Mouse (Mus musculus) CD4-positive, CD25-positive, alpha-beta regulatory T cell, adult 2 months (primary cell): ENCODE measurements at regions not wholly inside any gene's neighbourhood (a gene's known extent, or its start where the extent isn't known, plus 50 kb on each side); places are given as distances from the start of the nearest gene placed in this dataset.

Experiments
- DNase-seq: peaks from one replicate; pipeline ENCODE4 v3.0.0-alpha.2; 2012; ENCODE audit warnings: low read depth, low spot score

DNA sequence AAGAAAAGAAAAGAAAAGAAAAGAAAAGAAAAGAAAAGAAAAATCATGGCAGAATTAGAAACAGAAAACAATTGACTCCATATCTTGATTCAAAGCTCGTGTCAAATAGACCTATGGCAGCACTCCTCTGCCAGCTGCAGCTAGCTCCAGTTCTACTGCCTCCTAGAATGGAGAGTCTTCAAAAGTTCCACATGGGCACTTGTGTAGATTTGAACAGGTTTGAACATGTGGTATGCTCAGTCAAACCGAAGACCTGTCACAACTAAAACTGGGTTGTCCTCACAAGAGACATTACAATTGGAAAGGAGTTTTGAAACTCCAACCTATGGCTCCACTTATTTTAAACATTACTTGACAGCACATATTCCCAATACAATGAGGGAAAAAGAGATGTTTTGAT, 355.6 kb upstream of the Atp2b1 start:
- no peak for DNase-seq

DNA sequence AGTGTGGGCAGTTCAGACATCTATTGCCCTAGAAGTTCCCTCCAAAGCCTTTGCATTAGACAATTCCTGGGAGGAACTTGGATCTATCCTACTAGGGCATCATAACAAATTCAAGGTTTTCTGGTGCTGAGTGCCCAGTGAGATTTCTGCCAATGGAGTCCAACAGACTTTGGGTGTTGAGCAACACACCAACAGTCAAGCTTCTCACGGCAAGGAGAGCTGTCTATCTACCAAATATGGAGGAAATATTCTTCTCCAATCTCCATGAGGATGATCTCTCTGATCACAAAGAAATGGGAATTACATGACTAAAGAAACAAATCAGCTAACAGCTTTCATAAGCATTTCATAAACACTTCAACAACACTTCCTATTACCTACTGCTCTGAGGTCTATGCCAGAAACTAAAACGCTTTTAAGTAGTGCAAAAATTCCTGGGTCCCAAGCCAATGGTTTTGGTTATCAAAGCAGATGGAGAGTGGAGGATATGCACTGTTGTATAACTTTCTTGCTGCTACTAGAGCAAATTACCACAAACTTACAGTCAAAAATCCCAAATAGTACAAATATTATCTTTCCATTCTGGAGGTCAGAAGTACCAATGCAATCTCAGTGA, 351.8 kb upstream of the Atp2b1 start:
- no peak for DNase-seq

DNA sequence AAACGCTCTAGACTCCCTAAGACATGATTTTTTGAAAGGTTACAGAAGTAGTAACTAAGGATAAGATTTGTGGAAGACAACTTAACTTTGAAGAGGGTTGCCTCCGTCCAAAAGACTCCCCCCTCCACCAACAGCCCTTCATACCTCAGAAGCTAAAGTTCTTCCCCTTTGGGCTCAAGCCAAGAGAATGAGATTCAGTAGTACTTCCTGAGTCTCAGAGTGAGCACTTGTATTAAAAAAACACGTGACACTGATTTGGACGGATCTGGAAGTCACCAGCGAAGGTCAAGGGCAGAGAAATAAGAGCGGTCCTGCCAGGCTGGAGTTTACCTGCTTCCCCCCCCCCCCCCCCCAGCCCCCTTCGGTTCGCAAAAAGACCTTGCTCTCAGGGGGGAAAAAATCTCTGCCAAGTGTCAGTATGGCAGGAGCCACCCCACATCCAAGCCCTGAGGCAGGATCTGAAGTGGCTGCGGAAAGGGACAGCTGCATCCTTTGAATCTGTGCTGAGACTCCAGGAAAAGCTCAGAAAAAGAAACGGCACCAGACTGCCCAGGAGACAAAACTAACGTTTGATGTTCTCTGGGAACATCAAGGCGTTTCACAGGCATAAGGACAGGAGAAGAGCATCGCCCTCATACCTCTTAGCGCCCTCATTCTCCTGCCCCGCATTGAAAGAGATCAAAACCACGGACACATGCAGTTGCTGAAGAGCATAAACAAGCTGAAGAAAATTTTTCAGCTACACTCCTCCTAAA, 341.2 kb upstream of the Atp2b1 start:
- no peak for DNase-seq

DNA sequence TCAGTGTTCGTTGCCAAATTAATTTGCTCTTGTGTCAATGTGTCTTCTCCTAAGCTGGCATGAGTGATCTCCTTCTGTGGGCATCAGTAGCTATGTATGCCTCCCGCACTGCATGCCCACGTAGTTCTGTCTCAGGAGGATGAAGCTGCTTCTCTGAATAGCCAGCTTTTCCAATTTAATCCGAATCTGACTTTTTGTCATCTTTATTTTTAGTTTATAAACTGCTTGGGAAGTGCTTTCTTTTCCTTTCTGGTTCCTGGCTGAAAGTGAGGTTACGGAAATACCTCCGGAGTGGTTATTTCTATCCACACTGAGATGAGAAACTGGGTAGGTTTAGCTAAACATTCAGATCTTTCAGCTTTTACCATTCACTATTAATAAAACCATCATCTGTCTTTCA, 337.2 kb upstream of the Atp2b1 start:
- DNase-seq, result no peak

DNA sequence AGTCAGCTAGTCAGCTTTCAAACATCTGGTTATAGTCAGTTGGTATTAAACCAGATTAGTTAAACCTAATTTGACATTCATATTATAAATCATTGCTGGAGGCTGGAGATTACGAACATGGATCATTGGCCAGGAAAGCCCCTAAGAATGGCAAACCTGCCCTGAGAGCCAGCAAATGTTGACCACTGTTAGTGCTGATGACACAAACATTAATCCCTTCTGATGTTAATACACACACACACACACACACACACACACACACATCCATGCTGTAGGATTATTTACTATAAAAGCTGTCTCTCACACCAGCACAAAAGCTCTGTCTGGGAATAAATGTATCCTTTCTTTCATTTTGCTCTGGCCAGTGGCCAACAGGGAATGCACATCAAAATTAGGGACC, 329.4 kb upstream of the Atp2b1 start:
- DNase-seq, result no peak

DNA sequence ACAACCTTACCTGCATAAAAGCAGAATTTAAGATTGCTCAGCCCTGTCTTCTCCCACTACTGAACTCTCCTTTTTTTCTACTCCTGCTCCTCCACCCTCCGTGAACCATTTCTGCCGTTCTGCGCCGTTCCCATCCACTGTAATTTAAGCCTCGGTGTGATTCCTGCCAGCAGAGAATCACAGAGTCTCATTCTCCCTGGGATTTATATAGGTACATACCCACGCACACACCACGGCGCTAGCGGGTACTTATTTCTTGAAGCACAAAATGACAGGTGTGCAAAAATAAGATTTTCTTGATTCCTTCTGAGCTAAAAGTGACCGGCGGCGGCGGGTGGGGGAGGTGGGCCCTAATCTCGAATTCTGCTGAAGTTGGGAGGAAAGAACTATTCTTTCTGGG, 324.5 kb upstream of the Atp2b1 start:
- no peak for DNase-seq

DNA sequence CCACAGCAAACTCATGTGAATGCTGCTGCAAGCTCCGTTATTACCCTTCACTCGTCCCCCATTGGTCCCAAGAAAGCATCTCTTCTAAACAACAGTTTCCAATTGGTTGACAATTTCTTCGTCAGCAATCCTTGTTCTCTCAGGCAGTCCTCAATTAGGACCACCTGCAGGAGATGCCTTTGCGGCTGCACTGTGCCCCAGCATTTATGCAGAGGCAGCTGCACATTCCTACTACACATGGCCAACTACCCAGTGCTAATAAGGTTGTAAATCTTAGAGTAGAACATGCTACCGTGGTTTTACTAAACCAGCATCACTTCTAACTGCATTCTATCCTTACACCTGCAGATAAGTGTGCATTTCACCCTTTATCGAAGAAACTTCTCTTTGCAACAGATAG, 322.1 kb upstream of the Atp2b1 start:
- DNase-seq, result no peak

DNA sequence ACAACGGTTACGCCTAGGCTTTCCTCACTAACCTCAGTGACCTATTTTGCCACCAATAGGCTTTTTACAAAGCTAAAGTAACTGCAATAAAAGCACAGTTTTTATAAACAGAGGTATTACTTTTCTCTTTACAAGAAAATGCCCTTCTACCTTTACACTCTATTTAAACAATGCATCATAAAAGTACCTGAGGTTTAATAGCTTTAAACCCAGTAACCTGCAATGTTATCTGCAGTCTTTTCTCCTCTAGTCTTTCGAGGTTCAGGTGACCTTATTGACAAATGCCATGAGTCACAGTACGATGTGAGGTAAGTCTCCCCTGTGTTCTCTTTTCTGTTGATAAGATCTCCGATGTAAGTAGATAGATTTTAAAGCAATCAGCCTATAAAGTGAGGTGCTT, 320.3 kb upstream of the Atp2b1 start:
- DNase-seq, result no peak

DNA sequence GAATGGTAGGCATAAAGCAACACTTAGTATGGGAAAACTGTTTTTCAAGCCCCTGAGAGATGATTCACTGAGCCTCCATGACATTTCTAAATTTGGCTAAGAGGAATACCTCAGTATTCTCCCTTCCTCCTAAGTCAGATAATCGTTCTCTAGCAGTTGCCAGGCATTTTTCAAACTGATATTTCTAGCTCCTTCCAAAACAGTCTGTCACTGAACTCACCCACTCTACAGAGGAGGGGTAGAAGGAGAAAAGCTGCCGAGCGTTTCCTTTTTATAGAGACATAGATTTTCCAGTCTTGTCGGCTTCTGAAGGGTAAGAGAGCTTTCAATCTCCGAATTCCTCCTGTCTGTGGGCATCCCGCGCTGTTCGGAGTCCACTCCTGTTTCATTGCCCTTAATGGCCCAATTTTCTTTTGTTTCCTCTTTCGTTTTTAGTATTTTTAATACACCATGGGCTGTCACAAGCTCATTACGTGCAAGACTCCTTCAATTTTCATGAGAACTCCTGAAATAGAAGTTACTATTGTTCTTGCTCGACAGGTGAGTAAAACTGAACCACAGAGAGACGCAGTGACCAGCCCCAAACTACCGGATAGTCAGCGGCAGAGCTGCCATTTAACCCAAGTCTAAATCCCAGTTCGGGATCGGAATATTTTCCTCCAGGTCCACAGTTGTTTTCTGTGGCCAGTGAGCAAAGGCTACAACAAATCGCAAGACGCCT, 305.8 kb upstream of the Atp2b1 start:
- no peak for DNase-seq

DNA sequence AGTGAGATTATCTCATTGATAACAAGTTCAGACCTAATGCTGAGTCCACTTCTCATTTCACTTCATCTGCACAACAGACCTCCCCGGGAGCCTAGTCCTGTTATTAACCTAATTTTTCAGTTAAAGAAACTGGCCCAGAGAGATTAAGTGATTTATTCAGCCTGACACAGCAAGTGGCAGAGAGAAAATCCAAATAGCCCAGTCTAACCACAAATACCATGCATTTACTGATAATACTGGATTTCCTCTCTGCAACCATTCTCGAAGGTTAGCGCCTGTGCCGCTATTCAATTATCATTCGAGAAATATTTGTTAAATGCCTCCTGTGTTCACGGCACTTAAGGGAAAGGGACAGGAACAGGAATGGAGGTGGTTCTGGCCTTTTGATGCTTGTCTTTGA, 303.5 kb upstream of the Atp2b1 start:
- DNase-seq, result no peak

DNA sequence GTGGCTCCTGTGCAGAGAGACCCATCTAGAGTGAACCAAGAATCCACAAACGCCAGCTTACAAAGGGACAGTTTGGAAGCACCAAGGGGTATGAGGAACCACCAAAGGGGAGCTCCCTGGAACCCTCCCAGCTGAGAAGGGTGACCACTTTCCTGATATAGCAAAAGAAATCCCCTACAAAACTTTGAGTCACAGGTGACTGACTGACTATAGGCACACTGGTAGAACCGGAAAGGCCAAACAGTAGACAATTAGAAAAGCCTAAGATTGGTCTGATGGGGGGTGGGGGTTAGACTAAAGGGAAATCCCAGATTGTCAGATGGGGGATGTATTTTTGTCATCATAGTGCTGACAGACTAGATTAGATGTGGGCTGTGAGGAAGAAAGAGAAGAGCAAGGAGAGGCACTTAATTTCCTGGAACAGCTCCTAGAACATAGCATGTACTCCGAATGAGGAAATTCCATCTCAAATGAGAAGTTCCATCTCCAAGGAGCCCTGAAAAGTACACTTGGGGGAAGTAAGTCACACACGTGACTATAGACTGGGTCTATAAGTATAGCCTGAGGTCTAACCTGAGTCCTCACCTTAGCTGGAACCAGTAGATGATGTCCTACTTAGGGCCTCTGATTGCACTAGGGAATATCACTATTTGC, 302.4 kb upstream of the Atp2b1 start:
- no peak for DNase-seq

DNA sequence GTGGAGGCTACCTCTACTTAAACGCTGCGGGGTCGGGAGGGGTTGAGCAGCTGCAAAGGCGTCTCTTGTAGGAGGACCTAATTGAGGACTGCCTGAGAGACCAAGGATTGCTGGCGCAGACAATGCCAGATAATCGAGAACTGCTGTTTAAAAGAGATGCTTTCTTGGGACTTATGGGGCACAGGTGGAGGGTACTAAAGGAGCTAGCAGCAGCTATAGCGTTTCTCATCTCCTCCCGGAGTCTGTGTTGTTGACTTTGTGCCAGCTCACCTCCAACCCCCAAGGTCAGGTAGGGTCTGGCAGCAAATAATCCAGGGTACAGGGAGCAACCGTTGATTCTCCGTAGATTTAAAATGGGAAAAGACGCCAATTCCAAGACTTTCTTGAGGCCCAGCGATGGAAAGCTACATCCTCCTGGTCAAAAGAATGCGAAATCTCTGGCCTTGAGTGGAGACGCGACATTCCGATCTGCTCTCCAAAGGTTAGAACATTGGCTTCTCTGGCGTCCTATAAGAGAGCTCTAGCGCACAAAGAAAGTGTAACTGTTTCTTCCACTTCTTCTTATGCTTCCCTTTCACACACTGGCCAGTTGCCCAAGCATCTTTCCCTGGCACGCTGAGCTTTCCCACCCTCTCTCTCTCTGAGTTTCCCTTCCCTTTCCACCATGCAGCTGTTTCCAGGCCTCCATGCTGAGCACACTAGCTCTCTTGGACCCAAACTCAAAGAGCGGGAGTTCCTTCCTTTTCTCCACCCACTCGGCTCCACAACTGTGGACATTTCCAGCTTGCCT, 295.3 kb upstream of the Atp2b1 start:
- DNase-seq, result no peak

DNA sequence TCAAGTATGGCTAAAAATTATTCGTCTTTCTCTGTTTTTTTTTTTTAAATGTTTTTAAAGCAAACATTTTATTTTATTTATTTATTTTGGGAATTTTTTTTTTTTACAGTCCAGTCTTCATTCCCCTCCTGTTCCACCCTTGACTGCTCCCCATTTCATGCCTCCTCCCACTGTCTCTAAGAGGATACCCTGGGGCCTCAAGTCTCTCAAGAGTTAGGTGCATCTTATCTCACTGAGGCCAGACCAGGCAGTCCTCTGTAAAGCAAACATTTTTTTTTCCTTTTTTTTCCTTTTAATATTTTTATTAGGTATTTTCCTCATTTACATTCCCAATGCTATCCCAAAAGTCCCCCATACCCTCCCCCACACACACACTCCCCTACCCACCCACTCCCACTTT, 290.1 kb upstream of the Atp2b1 start:
- no peak for DNase-seq

DNA sequence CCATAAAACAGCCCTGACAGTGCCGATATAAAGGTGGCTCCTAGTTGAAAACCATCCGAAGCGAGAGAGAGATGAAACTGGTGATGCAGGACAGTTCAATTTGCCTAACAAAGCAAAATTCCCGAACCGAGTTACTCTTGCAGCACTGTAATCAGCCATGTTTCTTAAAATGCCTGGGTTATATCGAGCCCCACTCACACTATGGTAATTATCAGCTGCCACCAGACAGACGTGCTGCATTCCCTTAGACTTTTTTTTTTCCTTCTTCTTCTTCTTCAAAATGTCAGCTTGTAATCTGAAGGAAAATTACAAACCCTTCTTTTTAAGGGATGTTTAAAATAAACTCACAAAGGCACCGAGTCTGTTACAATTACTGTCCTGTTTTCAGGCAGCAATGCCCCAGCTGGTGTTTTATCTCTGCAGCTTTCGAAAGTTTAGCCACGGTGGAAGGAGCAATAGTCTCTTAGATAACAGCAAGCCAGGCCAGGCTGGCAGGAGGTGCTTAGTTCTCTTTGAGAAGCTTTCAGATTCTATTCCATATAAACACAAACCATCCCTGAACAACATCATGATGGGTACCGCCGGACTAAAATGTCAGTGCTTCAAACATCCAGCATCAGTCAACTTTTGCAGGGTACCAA, 289.4 kb upstream of the Atp2b1 start:
- no peak for DNase-seq

DNA sequence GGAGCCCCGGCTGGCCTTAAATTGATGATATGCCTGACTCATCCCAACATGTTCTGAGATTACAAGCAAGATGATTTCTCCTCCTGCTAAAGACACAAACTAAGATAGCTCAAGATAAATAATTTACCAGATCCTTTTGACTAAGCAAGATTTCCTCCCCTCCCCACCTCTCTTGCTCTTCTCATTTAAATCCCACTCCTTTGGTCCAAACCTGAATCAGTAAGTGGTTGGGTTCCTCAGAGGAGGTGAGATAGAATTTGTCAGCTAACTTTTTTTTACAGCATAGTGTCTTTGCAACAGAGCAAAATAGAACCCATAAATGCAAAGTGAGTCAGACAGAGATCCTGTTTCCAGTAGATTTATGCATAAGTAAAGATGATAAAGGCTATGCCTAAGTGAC, 286.0 kb upstream of the Atp2b1 start:
- DNase-seq, result no peak

DNA sequence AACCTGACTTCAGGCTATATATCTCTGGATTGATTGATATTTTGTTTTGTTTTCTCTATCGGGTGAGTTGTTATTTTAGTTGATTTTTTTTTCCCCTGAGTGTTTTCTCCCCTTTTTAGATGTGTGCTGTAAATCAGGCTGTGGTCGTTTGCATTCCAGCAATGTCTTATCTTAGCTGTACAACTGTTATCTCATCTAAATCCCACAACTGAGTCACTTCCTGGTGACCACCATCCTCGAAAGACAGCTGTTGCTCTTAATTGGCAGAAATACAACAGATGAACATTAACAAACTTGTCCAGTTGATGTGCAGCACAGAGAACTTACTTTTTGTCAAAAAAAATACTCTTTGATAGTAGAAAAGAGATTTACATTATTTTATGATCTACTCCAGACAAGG, 285.0 kb upstream of the Atp2b1 start:
- DNase-seq, result no peak

DNA sequence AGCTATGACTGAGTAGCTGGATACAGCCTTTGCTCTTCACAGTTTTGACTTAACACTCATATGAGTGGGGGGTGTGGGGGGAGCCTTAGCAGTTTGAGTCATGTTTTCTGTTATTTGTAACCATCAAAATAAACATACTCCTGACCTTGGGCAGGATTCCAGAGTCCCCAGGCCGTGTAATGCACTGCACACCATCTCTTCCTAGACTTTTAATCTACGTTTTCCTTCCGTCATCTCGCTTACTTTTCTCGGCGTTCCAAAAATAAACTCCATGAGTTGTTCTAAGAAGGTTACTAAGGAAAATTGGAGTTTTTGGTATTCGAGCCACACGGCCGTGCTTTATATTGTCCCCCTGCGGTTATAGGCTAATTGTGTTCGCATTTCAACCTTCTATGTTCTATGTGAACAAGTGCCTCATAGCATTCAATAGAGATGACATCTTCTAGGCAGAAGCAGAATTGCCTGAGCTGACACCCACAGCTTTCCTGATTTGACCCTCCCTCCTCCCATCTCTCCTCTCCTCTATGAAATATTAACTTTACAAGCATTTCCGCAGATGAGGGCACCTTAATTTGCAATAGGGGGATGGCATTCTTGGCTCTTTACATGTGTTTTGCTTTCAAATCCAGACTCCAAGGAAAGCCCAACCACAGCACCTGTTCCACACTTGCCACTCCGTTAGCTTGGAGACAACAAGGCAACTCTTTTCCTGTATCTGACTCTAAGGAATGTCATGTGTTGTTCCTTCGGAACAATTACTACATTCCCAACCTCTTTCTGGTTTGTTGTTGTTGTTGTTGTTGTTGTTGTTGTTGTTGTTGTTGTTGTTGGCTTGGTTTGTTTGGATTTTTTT, 276.2 kb upstream of the Atp2b1 start:
- no peak for DNase-seq

DNA sequence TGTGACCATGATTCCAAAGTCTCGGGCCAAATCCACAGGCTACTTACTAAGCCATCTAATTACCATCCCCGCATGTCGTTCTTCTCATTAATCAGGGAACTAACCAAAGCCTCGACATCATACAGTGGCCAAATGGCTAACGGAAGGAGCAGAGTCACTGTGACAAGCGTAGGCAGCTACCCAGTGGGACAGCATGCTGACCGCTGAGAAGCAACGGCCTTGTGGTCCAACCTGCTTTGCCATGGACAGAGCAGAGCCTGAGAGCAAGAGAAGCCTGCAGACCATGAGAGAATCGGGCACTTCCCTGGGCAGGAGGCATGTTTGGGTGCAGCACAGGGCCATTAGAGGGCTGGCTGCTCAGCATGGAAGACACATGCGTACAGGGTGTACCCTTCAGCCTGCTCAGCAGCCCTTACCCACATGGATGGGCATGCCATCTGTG, 268.5 kb upstream of the Atp2b1 start:
- no peak for DNase-seq

DNA sequence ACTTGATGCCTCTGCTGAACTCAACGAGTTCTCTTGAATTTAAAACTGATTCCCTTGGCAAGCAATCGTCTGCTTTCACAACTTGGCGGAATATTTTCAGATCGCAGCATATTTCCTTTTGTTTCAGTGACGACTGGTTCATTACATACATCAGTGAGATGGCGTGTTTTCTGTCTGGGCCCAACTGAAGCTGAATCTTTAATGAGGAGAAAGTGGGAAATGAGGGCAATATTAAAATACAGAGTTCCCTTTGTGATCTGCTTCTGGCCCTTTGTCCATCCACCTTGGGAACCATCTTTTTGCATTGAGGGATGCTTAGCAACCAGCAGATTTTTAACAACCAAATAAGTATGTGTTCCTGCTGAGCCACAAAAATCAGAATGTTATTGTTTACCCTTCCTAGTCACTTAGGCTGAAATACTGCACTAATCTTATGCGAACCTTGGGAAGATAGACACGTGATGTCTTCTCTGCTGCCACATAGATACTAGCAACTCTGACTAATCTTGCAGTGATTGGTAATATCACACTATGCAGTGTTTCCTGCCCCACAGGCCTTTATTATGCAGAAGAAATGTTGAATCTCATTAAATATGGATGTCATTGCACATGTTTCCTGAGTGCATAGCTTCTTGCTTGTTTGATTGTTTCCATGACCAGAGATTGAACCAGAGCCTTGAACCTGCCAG, 267.8 kb upstream of the Atp2b1 start:
- no peak for DNase-seq
